Mouse (Mus musculus): ENCODE results near the gene Prpf38b.
"Not testable (repeated sequence)": the region's sequence is repeated elsewhere in the genome, so short reads cannot be mapped to it uniquely, and the experiment has no call there.

Prpf38b gene

DNA sequence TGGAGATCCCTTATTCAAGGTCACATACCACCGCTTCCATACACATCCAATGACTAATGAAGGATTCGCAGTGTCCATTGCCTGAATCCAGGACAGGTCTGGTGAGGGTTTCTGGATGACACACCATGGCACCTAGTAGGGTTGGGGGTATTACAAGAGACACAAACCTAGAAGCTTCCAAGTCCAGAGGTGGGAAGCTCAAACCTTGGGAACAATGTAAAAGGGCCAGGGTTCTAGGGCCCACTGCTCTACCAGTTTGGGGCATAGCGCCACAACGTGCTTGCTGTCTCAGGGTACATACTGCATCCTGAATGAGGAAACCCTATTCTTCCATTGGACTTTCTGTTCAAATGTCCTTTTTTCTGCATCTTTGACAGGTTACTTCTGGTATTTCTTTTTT is 12.9 kb downstream of the Prpf38b start:
- no peak for DNase-seq

DNA sequence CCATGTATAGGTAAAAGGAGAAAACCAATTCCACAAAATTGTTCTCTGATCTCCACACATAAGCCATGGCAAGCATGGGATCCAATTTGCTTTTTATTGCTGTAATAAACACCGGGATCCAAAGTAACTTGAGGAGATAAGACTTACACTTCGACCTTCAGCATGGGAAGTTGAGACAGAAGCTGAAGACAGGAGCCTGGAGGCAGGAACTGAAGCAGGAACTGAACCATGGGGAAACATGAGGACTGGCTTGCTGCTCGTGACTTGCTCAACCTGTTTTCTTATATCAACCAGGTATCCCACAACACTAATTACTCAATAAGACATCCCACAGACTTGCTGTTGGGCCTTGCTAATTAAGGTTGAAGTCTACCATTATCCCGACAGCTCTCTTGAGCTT is 18.6 kb downstream of the Prpf38b start:
- DNase-seq: no peak

DNA sequence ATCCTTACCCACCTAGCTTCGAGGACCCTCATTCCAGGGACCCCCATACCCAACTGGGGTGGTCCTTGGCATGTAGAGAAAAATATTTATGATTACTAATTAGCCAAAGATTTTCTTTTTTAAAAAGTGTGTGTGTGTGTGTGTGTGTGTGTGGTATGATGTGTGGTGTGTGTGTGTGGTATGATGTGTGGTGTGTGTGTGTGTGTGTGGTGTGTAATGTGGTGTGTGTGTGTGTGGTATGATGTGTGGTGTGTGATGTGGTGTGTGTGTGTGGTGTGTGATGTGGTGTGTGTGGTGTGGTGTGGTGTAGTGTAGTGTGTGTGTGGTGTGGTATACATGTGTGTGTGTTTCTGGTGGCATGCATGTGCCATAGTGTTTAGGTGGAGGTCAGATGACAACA is 19.4 kb downstream of the Prpf38b start:
- DNase-seq: no peak

DNA sequence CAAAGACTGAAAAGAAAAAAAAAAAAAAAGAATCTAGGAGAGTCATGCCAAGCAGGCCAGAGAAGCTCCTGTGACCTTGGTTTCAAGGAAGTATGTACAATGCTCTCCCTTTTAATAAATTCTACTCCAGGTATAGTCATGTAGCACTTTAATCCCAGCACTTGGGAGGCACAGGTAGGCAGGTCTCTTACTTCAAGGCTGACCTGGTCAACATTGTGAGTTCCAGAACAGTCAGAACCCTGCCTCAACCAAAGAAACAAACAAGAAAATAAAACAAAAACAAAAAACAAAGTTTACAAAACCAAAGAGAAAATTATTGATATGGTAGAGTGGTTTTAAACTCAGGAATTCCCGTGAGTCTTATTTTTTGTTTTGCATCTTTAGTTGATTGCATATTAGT is 21.6 kb downstream of the Prpf38b start, which contains the start of gene Fndc7:
Fndc7 (minus strand) TSS at position 101 of the 400 bp plus-strand sequence.
- no peak for DNase-seq

DNA sequence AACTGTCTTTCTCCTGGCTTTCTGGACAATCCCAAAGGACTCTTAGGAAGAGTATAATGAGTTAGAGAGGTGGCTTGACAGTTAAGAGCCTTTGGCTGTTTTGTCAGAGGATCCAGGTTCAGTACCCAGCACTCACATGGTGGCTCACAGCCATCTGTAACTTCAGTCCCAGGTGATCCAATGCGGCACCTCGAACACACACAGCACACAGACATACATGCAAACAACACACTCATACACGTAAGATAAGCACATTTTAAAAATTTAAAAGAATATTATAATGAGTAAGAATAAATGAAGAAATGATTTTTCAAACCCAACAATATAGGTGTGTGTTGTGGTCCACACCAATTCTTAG is 23.9 kb downstream of the Prpf38b start:
- DNase-seq: no peak

DNA sequence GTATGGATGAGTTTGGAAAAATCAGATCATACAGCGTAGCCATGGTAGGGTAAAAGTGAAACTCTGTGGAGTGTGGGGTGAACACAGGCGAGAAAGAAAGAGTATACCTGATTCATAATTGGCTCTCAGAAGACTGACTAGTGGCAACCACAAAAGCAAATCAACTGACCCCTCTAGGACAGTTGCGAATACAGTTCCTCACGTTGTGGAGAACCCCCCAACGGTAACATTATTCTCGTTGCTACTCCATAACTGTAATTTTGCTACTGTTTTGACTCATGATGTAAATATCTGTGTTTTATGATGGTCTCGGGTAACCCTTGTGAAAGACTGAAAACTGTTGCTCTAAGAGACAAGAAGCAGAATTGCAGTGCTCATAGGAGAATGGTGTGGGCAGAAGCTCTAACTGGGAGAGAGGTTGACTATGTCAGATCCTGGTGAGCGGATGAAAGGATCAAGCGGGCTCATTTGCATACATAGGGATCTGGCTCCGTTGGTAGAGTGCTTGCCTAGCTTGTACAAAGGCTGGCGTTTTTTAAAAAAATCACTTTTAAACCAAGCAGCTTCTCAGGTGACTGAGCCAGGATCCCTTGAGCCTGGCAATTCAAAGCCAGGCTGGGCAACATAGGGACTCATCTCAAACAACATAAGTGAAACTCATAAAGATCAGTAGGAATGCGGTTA is 24.5 kb downstream of the Prpf38b start:
- no peak for DNase-seq

GRCm38 (mm10) chr3:108885686-108886530 is 25.6 kb downstream of the Prpf38b start:
- DNase-seq: peak; percentile 47

DNA sequence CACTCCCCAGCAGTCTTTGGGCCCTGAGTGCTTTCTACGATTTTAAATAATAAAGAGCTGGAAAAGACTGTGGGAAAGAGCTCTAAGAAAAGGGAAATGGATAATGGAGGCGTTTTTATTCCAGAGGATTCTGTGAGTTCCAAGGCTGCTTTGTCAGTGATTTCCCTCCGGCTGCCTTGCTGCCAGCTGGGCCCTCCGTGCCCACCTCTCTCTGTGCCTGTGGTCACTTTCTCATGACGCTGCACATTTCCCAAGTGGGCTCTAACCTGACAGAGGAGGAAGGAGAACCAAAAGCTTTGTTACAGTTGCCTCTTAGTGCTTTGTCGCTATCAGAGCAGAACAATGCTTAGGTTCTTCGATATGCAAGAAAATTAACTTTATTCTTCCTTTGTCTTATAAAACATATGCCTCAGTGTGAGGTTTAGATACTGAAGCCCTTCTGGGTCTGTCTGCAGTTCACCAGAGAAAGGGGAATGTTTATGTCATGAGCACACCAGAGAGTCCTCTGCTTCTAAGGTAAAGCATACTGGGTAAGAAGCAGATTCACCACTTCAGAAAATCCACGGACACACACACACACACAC is 26.7 kb downstream of the Prpf38b start:
- no peak for DNase-seq

GRCm38 (mm10) chr3:108883067-108883466 is 28.5 kb downstream of the Prpf38b start:
- DNase-seq: no peak

GRCm38 (mm10) chr3:108881873-108882272 is 29.7 kb downstream of the Prpf38b start:
- not testable (repeated sequence) for DNase-seq

GRCm38 (mm10) chr3:108880544-108881507 is 30.7 kb downstream of the Prpf38b start:
- DNase-seq: peak; percentile 74

DNA sequence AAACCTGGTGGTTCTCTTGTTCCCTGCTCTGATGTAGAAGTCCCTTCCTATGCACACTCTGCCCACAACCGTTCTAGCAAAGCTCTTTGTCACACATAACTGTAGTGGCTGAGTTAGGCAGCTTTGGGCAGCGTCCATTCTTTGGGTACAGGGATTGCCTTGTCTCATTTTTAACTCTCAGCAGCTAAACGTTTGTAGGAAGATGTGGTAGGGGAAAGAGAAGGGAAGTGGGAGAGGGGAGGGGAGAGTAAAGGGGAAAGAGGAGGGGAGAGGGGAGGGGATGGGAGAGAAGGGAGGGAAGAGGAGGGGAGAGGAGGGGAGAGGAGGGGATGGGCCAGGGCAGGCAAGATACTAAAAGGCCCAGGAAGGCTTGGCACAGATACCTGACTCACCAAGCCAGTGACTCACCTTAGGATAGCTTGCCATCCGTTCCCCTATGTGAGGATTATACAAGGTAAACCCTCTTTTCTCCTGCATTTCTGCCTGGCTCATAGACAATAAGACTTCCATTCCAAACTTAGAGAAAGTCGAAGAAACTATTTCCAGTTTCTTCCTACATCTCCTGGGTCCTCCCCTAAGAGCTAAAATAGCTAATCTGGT is 31.6 kb downstream of the Prpf38b start:
- no peak for DNase-seq

GRCm38 (mm10) chr3:108879129-108879528 is 32.4 kb downstream of the Prpf38b start:
- no peak for DNase-seq

DNA sequence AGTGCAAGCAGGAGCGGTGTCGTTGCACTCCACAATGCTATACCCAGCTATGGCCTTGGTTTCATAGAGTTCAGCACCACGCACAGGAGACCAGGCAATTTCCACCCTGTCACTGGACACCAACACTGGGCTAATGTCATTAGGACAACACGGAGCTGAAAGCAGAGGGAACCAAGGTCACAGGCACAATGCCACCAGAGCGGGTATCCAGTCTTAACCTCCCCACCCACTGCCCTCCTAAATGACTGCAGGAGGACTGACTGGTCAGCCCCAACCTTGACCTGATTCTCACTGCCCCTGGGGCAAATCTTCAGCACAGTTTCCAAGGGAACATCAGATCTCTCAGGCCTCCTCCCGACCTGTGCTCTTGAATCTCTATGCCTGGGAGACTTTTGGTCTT is 40.9 kb downstream of the Prpf38b start:
- no peak for DNase-seq

GRCm38 (mm10) chr3:108867449-108867848 is 44.1 kb downstream of the Prpf38b start:
- DNase-seq: no peak

DNA sequence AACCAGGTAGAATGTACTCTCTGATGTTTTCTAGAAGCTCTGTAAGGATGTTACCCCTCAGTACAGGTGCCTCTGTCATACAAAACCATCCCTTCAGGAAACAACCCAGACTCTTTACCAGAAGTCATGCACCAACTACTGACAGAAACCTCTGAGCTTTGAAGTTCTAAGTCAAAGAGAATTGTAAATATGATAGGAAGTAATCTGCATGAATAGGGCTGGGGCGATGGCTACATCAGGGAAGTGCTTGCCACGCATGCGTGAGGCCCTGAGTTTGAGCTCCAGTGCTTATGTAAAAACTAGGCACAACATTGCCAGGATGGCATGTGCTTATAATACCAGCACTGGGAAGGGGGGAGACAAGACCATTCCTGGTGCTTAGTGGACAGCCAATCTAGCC is 45.9 kb downstream of the Prpf38b start:
- DNase-seq: peak; percentile 69

- DNase-seq: no peak
Observed at GRCm38 (mm10) chr3:108865129-108865528, 46.4 kb downstream of the Prpf38b start.

GRCm38 (mm10) chr3:108863091-108863490 is 48.4 kb downstream of the Prpf38b start:
- DNase-seq: no peak

- not testable (repeated sequence) for DNase-seq
Observed at GRCm38 (mm10) chr3:108862282-108862681, 49.2 kb downstream of the Prpf38b start.

DNA sequence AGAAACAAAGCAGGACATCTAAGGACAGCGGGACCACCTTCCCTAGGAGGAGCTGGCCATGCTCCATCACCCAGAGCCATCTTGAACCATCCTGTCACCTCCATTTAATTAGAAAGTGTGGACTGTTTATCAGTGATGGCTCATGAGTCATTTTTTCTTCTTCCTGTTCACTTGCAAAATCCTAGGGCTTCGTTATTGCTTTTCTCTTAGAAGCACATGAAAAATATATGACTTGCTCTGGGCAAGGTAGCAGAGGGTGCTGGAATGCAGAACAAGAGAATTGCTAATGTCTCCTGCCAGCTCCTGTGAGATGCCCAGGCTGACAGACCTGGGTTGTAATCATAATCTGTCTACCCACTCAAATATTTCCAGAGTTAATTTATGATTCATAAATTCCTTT is 50.7 kb downstream of the Prpf38b start:
- DNase-seq: no peak

DNA sequence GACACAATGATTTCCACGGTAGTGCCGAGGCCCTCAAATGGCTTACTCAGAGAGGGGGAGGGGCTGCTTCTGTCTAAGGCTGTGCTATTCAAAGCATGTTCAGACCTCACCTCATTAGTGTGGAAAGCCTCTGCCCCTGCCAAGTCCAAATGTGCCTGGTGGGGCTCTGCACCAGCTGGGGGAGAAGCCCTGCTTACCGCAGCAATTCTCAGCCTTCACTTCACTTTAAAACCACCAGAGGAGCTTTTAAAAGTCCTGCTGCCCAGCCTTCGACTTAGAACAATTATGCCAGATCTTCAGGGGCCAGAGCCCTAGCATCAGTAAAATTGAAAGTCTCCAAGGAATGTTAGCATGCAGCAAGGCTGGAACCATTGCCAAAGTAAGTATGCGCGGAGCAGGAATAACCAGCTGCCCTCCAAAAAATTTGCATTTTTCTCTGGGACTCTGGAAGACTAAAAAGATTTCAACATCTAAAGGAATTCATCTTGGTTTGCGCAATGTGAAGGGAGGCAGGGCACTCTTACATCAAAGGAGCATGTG is 53.2 kb downstream of the Prpf38b start:
- no peak for DNase-seq

DNA sequence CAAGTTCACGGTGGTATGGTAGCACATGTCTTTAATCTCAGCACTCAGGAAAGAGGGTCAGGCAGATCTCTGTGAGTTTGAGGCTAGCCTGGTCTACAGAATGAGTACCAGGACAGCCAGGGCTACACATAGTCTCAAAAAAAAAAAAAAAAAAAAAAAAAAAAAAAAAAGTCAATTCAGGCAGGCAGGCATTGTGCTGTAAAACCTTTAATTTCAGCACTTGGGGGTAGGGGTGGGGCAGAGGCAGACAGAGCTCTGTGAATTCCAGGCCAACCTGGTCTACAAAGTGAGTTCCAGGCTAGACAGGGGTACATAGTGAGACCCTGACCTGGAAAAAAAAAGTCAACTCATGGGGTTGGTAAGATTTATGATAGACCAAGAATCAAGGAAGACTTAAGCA is 53.8 kb downstream of the Prpf38b start:
- DNase-seq: no peak

Data from thymus, postnatal 14 days (tissue).